Mouse (Mus musculus): ENCODE results near the gene Ntpcr.

DNA sequence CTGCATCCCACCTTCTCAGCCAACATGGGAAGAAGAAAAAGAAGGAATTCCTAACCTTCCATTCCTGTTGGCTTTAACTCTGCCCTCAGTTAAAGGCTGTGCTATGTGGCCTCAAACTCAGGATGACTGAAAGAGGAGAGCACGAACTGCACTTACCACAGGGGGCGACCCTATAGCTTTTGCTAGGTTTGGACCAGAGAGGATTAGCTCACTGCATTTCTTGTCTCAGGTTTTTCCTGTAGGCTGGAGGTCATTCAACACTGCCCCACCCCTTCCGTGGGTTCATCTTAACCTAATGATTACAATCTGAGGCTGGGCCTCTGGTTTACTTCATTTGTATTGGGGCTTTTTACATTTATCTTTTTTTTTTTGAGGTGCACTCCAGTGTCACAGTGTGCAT lies 45.3 kb downstream of the Ntpcr start:
- TF ChIP-seq ZNF384 (IDR thresholded peaks at IDR 0.05; ENCODE audit: low read depth, low read length), result no peak
- TF ChIP-seq ZC3H11A (IDR thresholded peaks at IDR 0.05; ENCODE audit: borderline replicate concordance, low read depth, low read length), result no peak
